ENCODE assay signal across 26 mouse cellular contexts in the genomic region with DNA sequence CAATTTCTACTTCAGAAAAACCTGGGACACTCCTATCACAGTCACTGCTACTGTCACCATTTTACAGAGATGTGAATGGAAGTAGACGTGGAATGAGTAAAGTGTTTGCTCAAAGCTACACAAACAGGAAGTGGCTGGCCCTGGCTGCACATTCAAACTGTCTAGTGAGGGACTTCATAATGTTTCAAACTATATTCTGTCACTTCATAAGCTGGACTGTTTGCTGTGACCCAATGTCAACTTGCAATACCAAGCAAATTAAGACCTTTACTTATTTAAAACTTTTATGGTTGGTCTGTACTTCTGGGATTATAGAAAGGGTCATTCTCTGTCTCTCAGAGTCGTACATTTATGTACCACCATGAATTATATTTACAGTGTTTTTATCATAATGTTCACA. TPM values are rescaled to one million over a fixed set of nuclear protein-coding genes. Genes with fewer than 3 reads are reported as not detected.
DNase-seq lines count a peak whose midpoint lies in the region; ATAC-seq and TF ChIP-seq lines count a peak whose summit lies in the region.
"Had no signal": no experiment of that assay in that cellular context is flagged by ENCODE, and none has a peak within 500 bp of the region (broad histone marks: within the 10 kb centered on the region; RNA-seq: fewer than 3 reads in every experiment).

No protein-coding gene starts in this region.

- 62% methylated on average over 2 of the region's 2 CpGs for WGBS in kidney, postnatal 0 days
- WGBS in lung, postnatal 0 days = 22% methylated on average over 2 of the region's 2 CpGs

- no peak overlapping the region for H3K4me3 ChIP-seq in kidney, postnatal 0 days (replicated peaks; ENCODE audit: low read depth, low read length)
- H3K4me3 ChIP-seq in lung, postnatal 0 days (ENCODE audit: low read depth, low read length) = no peak overlapping the region
- H3K4me3 ChIP-seq: forebrain, embryonic 13.5 days; hindbrain, embryonic 10.5 days; hindbrain, embryonic 15.5 days; midbrain, embryonic 10.5 days; midbrain, embryonic 15.5 days; neural tube, embryonic 15.5 days had no signal

- H3K27ac ChIP-seq in kidney, postnatal 0 days = no peak overlapping the region
- no peak overlapping the region; the same call in 1 of the 2 replicates for H3K27ac ChIP-seq in lung, postnatal 0 days (ENCODE audit: low read length)
- H3K27ac ChIP-seq: forebrain, embryonic 13.5 days; hindbrain, embryonic 10.5 days; hindbrain, embryonic 15.5 days; liver, embryonic 14.5 days; midbrain, embryonic 10.5 days; midbrain, embryonic 15.5 days; neural tube, embryonic 15.5 days had no signal

- H3K36me3 ChIP-seq in kidney, postnatal 0 days (ENCODE audit: insufficient read depth, low read length) = no peaks in the 10 kb centered on the region
- no peaks in the 10 kb centered on the region for H3K36me3 ChIP-seq in lung, postnatal 0 days (ENCODE audit: insufficient read depth, low read length)
- H3K36me3 ChIP-seq: G1E; hindbrain, embryonic 10.5 days; hindbrain, embryonic 15.5 days; midbrain, embryonic 10.5 days; midbrain, embryonic 15.5 days; neural tube, embryonic 15.5 days had no signal

- H3K4me1 ChIP-seq in kidney, postnatal 0 days (replicated peaks; ENCODE audit: insufficient read depth, low read length) = no peaks in the 10 kb centered on the region
- no peaks in the 10 kb centered on the region for H3K4me1 ChIP-seq in lung, postnatal 0 days (ENCODE audit: insufficient read depth, low read depth, low read length)
- H3K4me1 ChIP-seq: forebrain, embryonic 13.5 days; hindbrain, embryonic 10.5 days; hindbrain, embryonic 15.5 days; midbrain, embryonic 10.5 days; midbrain, embryonic 15.5 days; neural tube, embryonic 15.5 days had no signal

- TF ChIP-seq CTCF in kidney, postnatal 0 days (IDR thresholded peaks at IDR 0.05; ENCODE audit: low read depth) = no peak
- no peak for TF ChIP-seq CTCF in lung, postnatal 0 days (IDR thresholded peaks at IDR 0.05)

- peak; percentile 69 for DNase-seq in kidney, postnatal 0 days (ENCODE audit: low spot score)
- DNase-seq in kidney, postnatal 25 days = no peak
- DNase-seq in lung, postnatal 0 days (ENCODE audit: low spot score) = peak; percentile 59
- no peak for DNase-seq in lung, postnatal 14 days
- DNase-seq in CD4-positive, CD25-positive, alpha-beta regulatory T cell, adult 2 months (ENCODE audit: low read depth, low spot score) = peak; percentile 6
- DNase-seq in induced T-regulatory cell, adult 2 months (ENCODE audit: low read depth) = peak; percentile 3
- DNase-seq in urinary bladder, postnatal 14 days (ENCODE audit: low spot score) = no peak
- DNase-seq: adrenal gland, adult 8-10 months; B cell, adult 2 months; cerebellum, adult 2 months; cerebellum, postnatal 14 days; gastrocnemius, postnatal 14 days; heart, postnatal 14 days; kidney, postnatal 10 days; liver; retina, postnatal 1 day; right cerebral cortex, postnatal 25 days; spleen, adult 18-20 months had no signal

- no peak; the same call in 1 of the 2 replicates for ATAC-seq in kidney, postnatal 0 days (replicated peaks; ENCODE audit: low FRiP score, low read depth)
- ATAC-seq in lung, postnatal 0 days = peak; percentile 54
- ATAC-seq: forebrain, embryonic 13.5 days; midbrain, embryonic 15.5 days had no signal

- H3K9ac ChIP-seq in kidney, postnatal 0 days (ENCODE audit: low read depth, low read length) = no peak overlapping the region
- H3K9ac ChIP-seq in lung, postnatal 0 days (replicated peaks; ENCODE audit: low read depth) = no peak overlapping the region
- H3K9ac ChIP-seq: forebrain, embryonic 13.5 days; hindbrain, embryonic 15.5 days; liver, embryonic 14.5 days; midbrain, embryonic 15.5 days; neural tube, embryonic 15.5 days had no signal

- H3K9me3 ChIP-seq in kidney, postnatal 0 days (replicated peaks; ENCODE audit: low read length) = no peaks in the 10 kb centered on the region
- H3K9me3 ChIP-seq in lung, postnatal 0 days (ENCODE audit: low read length) = no peaks in the 10 kb centered on the region
- H3K9me3 ChIP-seq: forebrain, embryonic 13.5 days; G1E; hindbrain, embryonic 10.5 days; hindbrain, embryonic 15.5 days; midbrain, embryonic 10.5 days; midbrain, embryonic 15.5 days; neural tube, embryonic 15.5 days had no signal

- H3K4me2 ChIP-seq in kidney, postnatal 0 days (ENCODE audit: low read length) = no peak overlapping the region
- H3K4me2 ChIP-seq in lung, postnatal 0 days (replicated peaks; ENCODE audit: low read depth, low read length) = no peak overlapping the region
- H3K4me2 ChIP-seq: forebrain, embryonic 13.5 days; hindbrain, embryonic 15.5 days; midbrain, embryonic 15.5 days; neural tube, embryonic 15.5 days had no signal

- no peak for TF ChIP-seq EP300 in lung, postnatal 0 days (IDR thresholded peaks at IDR 0.05)

- H3K27me3 ChIP-seq in kidney, postnatal 0 days (ENCODE audit: insufficient read depth, low read length) = no peaks in the 10 kb centered on the region
- no peaks in the 10 kb centered on the region for H3K27me3 ChIP-seq in lung, postnatal 0 days (replicated peaks; ENCODE audit: insufficient read depth, low read length)
- H3K27me3 ChIP-seq: forebrain, embryonic 13.5 days; hindbrain, embryonic 15.5 days; midbrain, embryonic 15.5 days; neural tube, embryonic 15.5 days had no signal

RNA-seq across cellular contexts. Expression of a gene that starts 53.9 kb away (rescaled TPM):
- polyA plus RNA-seq in kidney, postnatal 0 days (2015; fragmentation: Nextera tagmentation; extraction: Ambion mirVana) = 7.1 and 9.7 TPM in 2 replicates
- 3.4 and 4.0 TPM in 2 replicates for polyA plus RNA-seq in lung, postnatal 0 days (2015; fragmentation: Nextera tagmentation; extraction: Ambion mirVana)

Comparison
In these comparisons a context has a peak if more than half of its experiments do, and no peak if none do; other contexts are left out.
1. DNase-seq: peak in kidney, postnatal 0 days (single experiment), lung, postnatal 0 days (single experiment), CD4-positive, CD25-positive, alpha-beta regulatory T cell, adult 2 months (single experiment) and induced T-regulatory cell, adult 2 months (single experiment); none in kidney, postnatal 25 days (0 of 2), lung, postnatal 14 days (single experiment) and urinary bladder, postnatal 14 days (single experiment).